Mouse (Mus musculus) megakaryocyte, embryonic 14.5 days (primary cell): ENCODE data around the gene Gnl1. TPM values are rescaled to one million over a fixed set of nuclear protein-coding genes. Genes with fewer than 3 reads are reported as not detected.

Experiments used
- polyA plus RNA-seq: library from polyadenylated mRNA; stranded (reverse); fragments of >175 nt; gene quantifications from 2 replicates; pipeline ENCODE4 v1.2.3, GENCODE M21; 2012; ENCODE audit warnings: low replicate concordance; ENCODE audit not compliant: insufficient read depth

The Gnl1 gene
- polyA plus RNA-seq, 1 experiment, result 63.9 TPM

Other genes starting within 250 kb of the Gnl1 start
- 62.2 and 65.8 TPM in 2 replicates for gene Ier3, start 158.2 kb upstream of the Gnl1 start, polyA plus RNA-seq
- 43.6 and 163 TPM in 2 replicates for gene Flot1, start 156.6 kb upstream of the Gnl1 start, polyA plus RNA-seq
- gene Tubb5, start 141.5 kb upstream of the Gnl1 start, polyA plus RNA-seq, result 96.5 and 217 TPM in 2 replicates
- gene Mdc1, start 138.3 kb upstream of the Gnl1 start, polyA plus RNA-seq, result 1.2 and 2.3 TPM in 2 replicates
- gene Nrm, start 118.5 kb upstream of the Gnl1 start, polyA plus RNA-seq, result 5.6 TPM in 1 of 2 replicates, not detected in the other
- gene Ppp1r18, start 114.3 kb upstream of the Gnl1 start, polyA plus RNA-seq, result 153 and 168 TPM in 2 replicates
- 23.2 and 32.1 TPM in 2 replicates for gene Dhx16, start 100.0 kb upstream of the Gnl1 start, polyA plus RNA-seq
- gene 2310061I04Rik, start 82.4 kb upstream of the Gnl1 start, polyA plus RNA-seq, result 101 and 470 TPM in 2 replicates
- gene Atat1, start 69.8 kb upstream of the Gnl1 start, polyA plus RNA-seq, result 15.4 and 23.3 TPM in 2 replicates
- gene Mrps18b, start 63.5 kb upstream of the Gnl1 start, polyA plus RNA-seq, result 5.7 TPM in 1 of 2 replicates, not detected in the other
- gene Ppp1r10, start 63.4 kb upstream of the Gnl1 start, polyA plus RNA-seq, result 28.5 and 36.4 TPM in 2 replicates
- gene Abcf1, start 10.1 kb upstream of the Gnl1 start, polyA plus RNA-seq, result 86.0 and 161 TPM in 2 replicates
- gene Prr3, start 385 bp downstream of the Gnl1 start, polyA plus RNA-seq, result 11.4 and 13.7 TPM in 2 replicates
- 3.9 TPM in 1 of 2 replicates, not detected in the other for gene H2-T24, start 40.7 kb downstream of the Gnl1 start, polyA plus RNA-seq
- 13.8 and 44.0 TPM in 2 replicates for gene H2-T23, start 53.0 kb downstream of the Gnl1 start, polyA plus RNA-seq
- gene H2-T22, start 62.9 kb downstream of the Gnl1 start, polyA plus RNA-seq, result 6.2 TPM in 1 of 2 replicates, not detected in the other
- 0.25 TPM in 1 of 2 replicates, not detected in the other for gene Gm6034, start 63.1 kb downstream of the Gnl1 start, polyA plus RNA-seq
- gene Gm11127, start 78.5 kb downstream of the Gnl1 start, polyA plus RNA-seq, result 20.5 TPM in 1 of 2 replicates, not detected in the other
- 0.29 TPM in 1 of 2 replicates, not detected in the other for gene Gm19684, start 141.8 kb downstream of the Gnl1 start, polyA plus RNA-seq
- 0.46 TPM in 1 of 2 replicates, not detected in the other for gene Gm7030, start 149.6 kb downstream of the Gnl1 start, polyA plus RNA-seq
- not detected in 2 replicates for gene Gm8909, start 188.7 kb downstream of the Gnl1 start, polyA plus RNA-seq
- gene H2-T3, start 210.4 kb downstream of the Gnl1 start, polyA plus RNA-seq, result not detected in 2 replicates